Mouse (Mus musculus) lung, adult 2 months (tissue): ENCODE measurements at regions not wholly inside any gene's neighbourhood (a gene's known extent, or its start where the extent isn't known, plus 50 kb on each side); places are given as distances from the start of the nearest gene placed in this dataset.

Experiments
- CTCF ChIP-seq: fragments of 200-500 bp; IDR thresholded peaks from 2 replicates; pipeline ENCODE4 v1.5.1; 2011; ENCODE audit warnings: mild to moderate bottlenecking, low read length, control low read depth; ENCODE audit not compliant: insufficient read depth
- POLR2A ChIP-seq: fragments of 200-500 bp; IDR thresholded peaks from 2 replicates; pipeline ENCODE4 v1.6.1; 2011; ENCODE audit warnings: low read depth, mild to moderate bottlenecking, control low read depth, low read length, borderline replicate concordance; ENCODE audit errors: extremely low read depth

DNA sequence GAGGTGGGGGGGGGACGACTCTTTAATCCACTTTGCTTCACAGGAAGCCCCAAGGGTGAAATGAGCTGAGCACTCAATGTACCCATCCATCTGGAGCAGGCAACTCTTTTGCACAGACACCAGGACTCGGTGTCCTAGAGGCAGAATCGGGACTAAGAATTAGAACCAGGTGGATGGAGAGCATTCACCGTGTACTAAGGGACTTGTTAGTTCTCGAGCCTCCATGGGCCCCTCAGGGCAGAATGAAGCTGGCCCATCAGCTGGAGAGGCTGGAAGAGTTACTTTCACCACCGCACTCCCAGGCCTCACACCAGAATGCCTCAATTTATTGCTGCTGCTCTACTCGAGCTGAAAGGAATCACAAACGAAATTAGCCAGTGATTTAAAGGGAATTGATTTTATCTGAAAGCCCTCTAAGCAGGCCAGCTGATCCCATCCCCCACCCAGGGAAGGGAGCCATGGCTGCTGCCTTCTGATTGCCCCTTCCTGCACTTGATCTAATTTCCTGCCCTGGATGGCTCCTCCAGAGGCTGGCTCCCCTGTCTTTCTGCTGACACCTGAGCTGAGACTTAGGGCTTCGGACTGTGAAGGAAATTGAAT, 66.2 kb upstream of the Otos start:
- TF ChIP-seq POLR2A, result no peak
- TF ChIP-seq CTCF, result no peak
